Mouse (Mus musculus) kidney, postnatal 14 days (tissue): Measurements from ENCODE around the gene Elmo2.

Source experiments
- DNase-seq: peaks from one replicate; pipeline ENCODE4 v3.0.0; 2022; ENCODE audit warnings: mixed read lengths

Gene Elmo2

DNA sequence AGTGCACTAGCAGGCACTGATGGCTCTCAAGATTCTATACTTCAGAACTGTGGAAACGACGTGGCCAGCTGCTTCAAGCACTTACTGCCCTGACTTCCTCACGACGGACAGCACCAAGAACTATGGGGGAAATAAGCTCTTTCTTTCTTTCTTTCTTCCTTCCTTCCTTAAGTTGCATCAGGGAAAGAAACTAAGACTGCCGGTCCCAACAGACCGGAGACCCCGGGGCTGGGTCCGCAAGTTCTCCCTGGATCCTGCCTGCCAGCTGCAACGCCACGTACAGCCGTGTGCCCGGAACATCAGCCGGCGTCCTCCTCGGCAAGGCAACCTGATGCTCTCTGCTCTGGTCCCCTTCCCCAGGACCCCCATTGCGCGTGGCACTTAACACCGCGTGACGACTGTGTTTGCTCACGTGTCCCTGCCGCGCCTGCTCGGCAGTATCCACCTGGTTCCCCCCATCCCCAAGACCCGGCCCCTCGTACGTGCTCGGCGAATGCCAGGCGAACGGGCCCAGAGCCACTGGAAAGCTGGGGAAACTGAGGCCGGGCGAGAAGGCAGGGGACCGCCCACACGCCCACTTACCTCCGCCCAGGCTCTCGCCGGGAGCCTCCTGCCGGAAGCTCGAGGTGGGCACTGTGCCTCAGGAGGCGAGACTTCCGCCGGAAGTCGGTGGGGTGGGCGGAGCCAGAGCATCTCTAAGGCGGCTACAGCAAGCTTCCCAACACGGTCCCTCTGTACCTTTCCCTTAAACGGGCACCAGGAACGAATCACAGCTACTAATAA is 38.9 kb downstream of the Elmo2 start, which contains the start of gene Slc35c2:
Gene Slc35c2, minus strand, starts transcription at position 668 of the 783 bp plus-strand sequence.
- peak; percentile 94 for DNase-seq

DNA sequence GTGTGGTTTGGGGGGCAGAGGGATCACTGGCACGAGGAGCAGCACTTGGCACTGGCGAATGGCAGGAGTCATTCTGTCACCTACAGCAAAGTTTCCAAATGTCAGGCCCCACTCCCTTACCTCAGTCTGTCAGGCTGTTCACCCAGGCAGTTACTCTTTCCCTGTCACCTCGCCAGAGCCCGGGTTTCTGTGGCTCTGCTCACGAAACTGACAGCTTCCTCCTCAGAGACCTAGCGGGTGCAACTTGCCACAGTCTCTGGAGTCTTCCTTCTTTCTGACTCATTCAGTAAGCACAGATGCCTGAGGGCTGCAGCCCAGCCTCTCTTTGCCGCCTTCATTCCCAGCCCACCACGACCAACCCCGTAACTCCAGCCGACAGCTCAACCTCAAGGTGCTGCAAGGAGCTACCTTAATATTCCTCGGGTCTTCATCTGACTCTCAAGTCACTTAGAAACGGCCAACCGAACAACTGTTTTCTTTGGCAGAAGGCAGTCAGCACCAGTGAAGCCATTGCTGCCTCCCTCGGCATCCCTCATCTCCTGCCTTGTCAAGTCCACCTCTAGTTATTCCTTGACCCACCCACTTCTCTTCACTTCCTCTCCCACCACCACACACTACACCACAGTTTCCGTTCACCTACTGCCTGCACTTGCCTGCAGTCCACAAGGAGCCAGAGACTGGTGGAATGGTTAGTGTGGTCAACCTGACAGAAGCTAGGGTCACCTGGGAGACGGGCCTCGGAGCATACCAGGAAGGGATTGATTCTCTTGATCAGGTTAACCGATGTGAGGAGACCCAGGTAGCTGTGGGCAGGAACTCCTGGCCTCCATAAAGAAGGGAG is 39.7 kb downstream of the Elmo2 start:
- DNase-seq, result no peak

DNA sequence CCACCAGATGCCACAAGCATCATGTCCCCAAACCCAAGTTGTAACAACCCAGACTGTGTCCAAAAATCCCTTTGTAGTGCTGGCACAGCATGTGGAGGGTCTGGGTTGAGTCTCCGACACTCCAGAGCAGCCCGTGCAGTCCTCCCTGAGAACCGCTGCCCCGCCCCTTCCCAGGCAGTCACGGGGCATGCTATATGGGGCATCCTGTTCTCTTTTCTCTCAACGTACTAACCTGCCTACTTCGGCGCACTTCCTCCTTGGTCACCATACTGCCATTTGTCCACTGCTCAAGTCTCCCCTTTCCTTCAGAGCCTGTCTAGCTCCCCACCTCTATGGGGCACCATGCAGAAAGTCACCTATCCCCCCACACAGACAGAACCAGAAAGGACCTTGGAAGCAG is 40.7 kb downstream of the Elmo2 start:
- DNase-seq, result no peak

DNA sequence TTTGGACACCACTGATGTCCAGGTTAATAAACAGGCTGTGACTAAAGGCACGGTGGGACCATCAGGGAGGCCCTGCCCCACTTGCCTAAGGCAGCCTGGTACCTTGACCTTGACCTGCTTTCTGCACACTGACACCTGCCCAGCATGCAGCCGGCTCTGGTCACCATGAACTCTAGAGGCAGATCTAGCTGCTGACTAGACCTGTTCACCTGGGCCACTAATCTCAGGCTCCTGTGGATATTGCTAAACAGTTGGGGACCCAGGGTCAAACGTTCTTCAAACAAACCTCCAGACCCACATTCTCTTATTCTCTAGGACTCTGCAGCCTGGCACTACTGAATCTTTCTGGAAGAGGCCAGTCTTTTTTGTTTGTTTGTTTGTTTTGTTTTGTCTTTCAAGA is 41.2 kb downstream of the Elmo2 start:
- DNase-seq, result no peak

DNA sequence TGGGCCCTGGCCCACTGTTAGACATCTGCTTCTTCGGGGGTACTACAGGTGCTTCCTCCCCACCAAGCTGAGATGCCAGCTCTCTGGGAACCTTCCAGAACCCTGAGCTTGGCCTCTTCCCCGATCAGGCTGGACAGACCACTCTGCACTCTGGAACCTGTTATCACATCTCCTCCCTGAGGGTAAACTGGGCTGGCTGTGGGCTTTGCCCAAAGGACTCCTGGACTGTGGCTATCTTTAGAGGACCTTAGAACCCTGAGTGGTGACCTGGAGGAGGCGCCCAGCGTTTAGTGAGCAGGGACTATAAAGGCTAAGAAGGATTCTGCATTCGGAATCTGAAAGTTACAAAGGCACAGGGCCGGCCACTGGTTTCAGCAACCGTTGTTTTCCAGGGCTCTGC is 41.9 kb downstream of the Elmo2 start:
- no peak for DNase-seq

DNA sequence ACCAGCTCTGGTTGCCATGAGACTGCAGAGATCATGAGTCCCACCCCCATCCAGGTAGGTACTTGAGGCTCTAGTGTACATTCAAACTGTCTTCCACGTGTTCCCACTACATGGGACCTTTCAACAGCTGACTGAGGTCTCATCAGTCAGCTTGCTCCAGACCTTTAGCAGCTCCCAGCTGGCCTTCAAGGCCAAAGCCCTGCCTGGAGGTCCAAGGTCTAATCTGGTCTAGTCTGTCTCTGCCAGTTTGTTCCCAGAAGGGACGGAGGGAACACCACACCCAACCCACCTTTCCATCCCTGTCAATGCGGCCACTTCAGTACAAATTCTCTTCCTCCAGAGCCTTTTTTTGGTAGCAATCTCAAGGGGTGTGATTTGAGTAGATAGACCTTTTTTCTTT is 42.6 kb downstream of the Elmo2 start:
- DNase-seq, result no peak

DNA sequence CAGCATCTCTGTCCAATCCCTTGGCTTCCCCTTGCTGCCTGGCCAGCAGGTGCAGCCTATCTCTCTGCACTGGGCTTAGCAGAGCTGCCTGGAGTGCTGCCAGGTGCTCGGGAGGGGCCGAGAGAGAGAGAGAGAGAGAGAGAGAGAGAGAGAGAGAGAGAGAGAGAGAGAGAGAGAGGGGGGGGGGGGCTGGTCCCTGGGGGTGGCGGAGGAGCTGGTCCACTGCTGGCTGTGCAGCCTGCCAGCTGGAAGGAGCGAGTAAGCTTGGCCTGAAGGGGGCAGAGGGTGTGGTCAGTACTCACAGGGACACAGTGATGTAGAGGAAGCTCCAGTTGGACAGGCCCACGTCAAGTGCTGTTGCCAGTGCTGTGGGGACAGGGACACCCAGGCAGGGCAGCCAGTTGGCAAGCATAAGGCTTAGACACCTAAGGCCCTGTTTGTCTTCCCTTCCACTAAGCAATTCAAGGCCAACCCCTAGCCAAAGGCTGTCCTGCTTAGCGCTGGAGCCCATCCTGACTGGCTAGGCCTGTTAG is 44.4 kb downstream of the Elmo2 start:
- no peak for DNase-seq

GRCm38 (mm10) chr2:165279351-165279750 is 46.9 kb downstream of the Elmo2 start:
- no peak for DNase-seq

- peak; percentile 18 for DNase-seq
These were observed 49.0 kb downstream of the Elmo2 start for GRCm38 (mm10) chr2:165277188-165277740.

DNA sequence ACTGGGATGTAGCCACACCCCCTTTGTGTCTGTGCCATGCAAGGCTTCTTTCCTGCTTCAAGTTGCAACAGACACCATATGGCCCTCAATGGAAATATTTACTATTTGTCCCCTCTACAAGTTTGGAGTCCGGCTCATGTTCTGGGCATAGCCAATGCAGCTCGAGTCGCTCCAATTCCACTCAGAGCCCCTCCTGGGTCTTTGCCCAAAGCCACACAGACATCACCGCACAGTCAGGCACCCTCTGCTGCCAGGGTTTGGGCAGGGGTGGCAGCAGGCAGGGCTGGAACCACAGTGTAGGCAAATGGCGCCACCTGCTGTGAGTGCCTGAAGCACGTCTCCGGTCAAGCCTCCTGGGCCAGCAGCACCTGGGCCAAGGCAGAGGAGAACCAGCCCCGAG is 50.5 kb downstream of the Elmo2 start:
- DNase-seq, result peak; percentile 81

GRCm38 (mm10) chr2:165275124-165275640 is 51.1 kb downstream of the Elmo2 start:
- DNase-seq, result no peak

- DNase-seq, result no peak
These were observed 52.7 kb downstream of the Elmo2 start for GRCm38 (mm10) chr2:165273589-165273988.

DNA sequence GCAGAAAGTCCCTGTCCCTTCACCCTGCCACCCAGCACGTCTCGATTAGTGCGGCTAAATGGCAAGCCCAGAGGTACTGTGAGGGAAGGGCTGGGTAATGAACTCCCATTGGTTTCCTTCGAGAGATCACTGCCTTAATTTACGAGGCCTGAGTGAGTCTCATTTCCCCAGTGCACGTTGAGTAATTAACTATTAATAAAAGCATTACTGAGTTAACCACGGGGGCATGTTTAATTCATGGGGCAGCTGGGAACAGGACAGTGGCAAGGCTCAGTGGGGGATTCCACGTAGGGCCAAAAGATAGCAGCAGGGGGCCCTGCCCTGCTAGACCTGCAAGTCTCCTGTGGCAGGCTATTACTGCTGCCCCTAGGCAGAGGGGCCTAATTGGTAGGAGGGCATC is 55.0 kb downstream of the Elmo2 start:
- no peak for DNase-seq

GRCm38 (mm10) chr2:165270858-165271257 is 55.4 kb downstream of the Elmo2 start:
- no peak for DNase-seq

DNA sequence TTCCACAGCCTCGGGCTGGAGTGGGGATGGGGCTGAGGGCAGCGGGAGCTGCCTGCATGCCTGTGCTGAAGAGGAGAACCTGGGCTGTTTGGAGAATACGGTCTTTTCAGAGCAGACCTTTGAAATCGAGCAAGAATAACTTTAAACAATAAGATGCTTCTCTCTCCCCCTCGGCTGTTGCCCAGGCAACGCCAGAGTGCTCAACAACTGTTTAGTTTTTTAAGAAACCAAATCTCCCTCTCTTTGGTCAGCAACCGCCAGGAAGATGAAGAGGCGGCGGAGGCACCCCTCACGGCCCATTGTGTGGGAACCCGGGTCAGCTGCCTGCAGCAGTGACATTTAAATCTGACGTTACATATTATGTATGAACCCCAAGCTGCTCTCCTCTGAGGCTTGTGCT is 59.5 kb downstream of the Elmo2 start:
- no peak for DNase-seq

GRCm38 (mm10) chr2:165263861-165264260 is 62.4 kb downstream of the Elmo2 start:
- DNase-seq, result no peak

- no peak for DNase-seq
These were observed 63.8 kb downstream of the Elmo2 start for GRCm38 (mm10) chr2:165262274-165262990.

DNA sequence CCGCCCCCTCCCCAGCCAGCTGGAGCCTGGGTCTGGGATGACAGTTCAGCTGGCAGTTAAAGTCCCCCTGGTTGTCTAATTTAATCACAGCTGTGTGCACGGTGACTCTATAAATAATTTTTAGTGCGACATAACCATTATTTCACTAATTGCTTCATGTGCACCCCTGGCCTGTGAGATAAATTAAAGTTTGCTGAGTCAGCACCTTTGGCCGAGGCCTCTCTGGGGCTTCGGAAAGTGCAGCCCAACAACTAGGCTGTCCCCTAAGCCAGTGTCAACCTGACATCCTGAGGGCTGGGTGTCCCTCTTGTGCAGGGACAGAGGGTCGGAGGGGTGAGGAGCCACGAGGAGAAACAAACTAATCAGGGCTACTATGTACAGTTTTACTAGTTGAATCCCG is 66.4 kb downstream of the Elmo2 start:
- DNase-seq, result no peak

- DNase-seq, result no peak
These were observed 68.0 kb downstream of the Elmo2 start for GRCm38 (mm10) chr2:165258321-165258720.

DNA sequence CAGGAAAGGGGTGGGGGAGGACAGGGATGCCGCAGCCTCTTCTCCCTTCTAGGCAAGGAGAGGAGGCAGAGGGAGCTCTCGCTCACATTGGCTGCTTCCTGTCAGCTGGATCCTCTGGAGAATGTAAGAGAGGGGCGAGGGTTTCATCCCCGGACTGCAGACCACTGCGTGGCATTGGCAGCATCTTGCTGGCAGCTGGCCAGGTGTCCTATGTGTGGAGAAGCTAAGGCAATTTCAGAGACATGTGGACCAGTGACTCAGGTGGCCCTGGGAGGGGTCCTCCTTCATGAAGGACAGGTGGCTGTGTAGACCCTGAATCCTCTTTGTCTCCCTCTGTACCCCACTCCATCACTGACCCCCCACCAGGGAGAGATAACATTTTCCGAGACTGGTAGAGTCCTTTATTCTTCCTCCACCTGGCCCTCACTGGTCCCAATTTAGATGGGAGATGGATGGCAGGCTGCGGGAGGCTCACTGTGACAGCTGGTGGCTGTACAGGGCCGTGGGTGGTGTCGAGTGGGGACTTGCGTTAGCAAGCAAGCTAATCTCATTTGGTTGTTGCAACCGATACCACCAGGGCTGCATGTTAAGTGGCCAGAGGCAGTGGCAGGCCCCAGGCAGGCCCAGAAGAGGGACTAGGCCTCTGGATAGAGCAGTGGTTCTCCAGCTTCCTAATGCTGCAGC is 69.0 kb downstream of the Elmo2 start:
- no peak for DNase-seq

DNA sequence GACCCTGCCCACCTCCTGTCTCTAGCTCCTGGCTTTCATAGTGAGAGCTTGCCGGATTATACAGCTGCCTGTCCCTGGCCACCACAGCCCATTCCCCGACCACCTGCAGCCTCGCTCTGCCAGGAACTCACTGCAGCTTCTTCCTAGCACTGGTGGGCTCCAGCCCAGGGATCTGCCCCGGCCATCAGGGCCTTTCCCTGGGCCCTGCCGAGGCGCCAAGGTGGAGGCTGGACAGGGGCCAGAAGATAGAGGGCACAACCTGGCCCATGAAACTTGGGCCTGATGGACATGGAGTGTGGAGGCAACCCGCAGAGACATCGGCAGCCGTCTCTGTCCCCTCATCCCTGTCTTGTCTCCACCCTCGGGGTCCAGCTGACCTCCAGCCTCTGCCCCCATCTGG is 70.1 kb downstream of the Elmo2 start:
- no peak for DNase-seq

- no peak for DNase-seq
These were observed 72.4 kb downstream of the Elmo2 start for GRCm38 (mm10) chr2:165253867-165254266.
